Mouse (Mus musculus) erythroblast, embryonic 14.5 days (primary cell): ENCODE measurements around the gene Mmp7.

Experiments
- GATA1 ChIP-seq: IDR thresholded peaks from 2 replicates; pipeline ENCODE4 v1.6.1; 2012; ENCODE audit warnings: low read length, inconsistent platforms, mixed read lengths
- TAL1 ChIP-seq: IDR thresholded peaks from 3 replicates; pipeline ENCODE4 v1.6.1; 2012; ENCODE audit warnings: low read length, inconsistent platforms, mixed read lengths

DNA sequence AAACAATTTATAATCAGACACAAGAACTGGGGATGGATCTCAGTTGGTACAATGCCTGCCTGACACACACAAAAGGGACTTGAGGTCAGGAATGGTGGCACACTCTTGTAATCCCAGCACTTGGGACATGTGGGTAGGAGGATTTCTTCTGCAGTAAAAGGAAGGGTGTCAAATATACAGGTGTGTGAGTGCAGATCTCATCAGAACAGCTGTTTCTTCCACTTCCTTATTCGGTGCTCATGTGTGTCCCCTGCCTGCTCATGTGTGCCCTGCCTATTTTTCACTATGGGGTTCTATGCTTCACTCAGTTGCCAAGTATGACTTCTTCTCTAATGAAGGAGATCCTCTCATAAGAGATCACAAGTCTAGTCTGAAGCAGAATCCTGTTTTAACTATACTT, 50.8 kb downstream of the Mmp7 start:
- TF ChIP-seq TAL1 (no peak), GATA1 (no peak)
